Mouse (Mus musculus) ES-Bruce4 (cell line): ENCODE results near the gene Oprm1.

Experiments used
- CTCF ChIP-seq: IDR thresholded peaks from one replicate; pipeline ENCODE4 v1.8.1; 2011; ENCODE audit warnings: low read depth, low read length
- EP300 ChIP-seq: IDR thresholded peaks from 2 replicates; pipeline ENCODE4 v1.6.1; 2011; ENCODE audit warnings: low read depth, low read length; ENCODE audit not compliant: insufficient read depth
- POLR2A ChIP-seq: IDR thresholded peaks from one replicate; pipeline ENCODE4 v1.8.1; 2011; ENCODE audit warnings: low read length; ENCODE audit not compliant: insufficient read depth

GRCm38 (mm10) chr10:7025028-7025427 is 266.7 kb downstream of the Oprm1 start:
- TF ChIP-seq CTCF (no peak), POLR2A (no peak), EP300 (no peak)
